Mouse (Mus musculus) erythroblast, embryonic 14.5 days (primary cell): Measurements from ENCODE around the gene Anxa9. TPM values are rescaled to one million over a fixed set of nuclear protein-coding genes. Genes with fewer than 3 reads are reported as not detected.
A peak's percentile ranks its signal among the peaks of the same experiment; 100 is the strongest.

Source experiments
- H3K27me3 ChIP-seq: 2 replicates; pipeline ENCODE4 v1.6.1; 2012; ENCODE audit warnings: inconsistent platforms; ENCODE audit not compliant: control insufficient read depth
- H3K36me3 ChIP-seq: 2 replicates; pipeline ENCODE4 v1.6.1; 2012; ENCODE audit warnings: mild to moderate bottlenecking, inconsistent platforms; ENCODE audit not compliant: control insufficient read depth
- H3K4me1 ChIP-seq: 2 replicates; pipeline ENCODE4 v1.6.1; 2012; ENCODE audit warnings: inconsistent platforms; ENCODE audit not compliant: control insufficient read depth
- H3K4me3 ChIP-seq: replicated peaks from 2 replicates; pipeline ENCODE3; 2012; ENCODE audit warnings: moderate library complexity, mild to moderate bottlenecking, inconsistent platforms
- H3K9me3 ChIP-seq: 2 replicates; pipeline ENCODE4 v1.6.1; 2012; ENCODE audit warnings: low read length, inconsistent platforms, mixed read lengths; ENCODE audit not compliant: control insufficient read depth
- GATA1 ChIP-seq: IDR thresholded peaks from 2 replicates; pipeline ENCODE4 v1.6.1; 2012; ENCODE audit warnings: low read length, inconsistent platforms, mixed read lengths
- TAL1 ChIP-seq: IDR thresholded peaks from 3 replicates; pipeline ENCODE4 v1.6.1; 2012; ENCODE audit warnings: low read length, inconsistent platforms, mixed read lengths
- polyA plus RNA-seq: library from polyadenylated mRNA; stranded (reverse); fragments of >175 nt; gene quantifications from 2 replicates; pipeline ENCODE4 v1.2.3, GENCODE M21; 2012

Gene Anxa9
- polyA plus RNA-seq, 1 experiment: 0.03 TPM

DNA sequence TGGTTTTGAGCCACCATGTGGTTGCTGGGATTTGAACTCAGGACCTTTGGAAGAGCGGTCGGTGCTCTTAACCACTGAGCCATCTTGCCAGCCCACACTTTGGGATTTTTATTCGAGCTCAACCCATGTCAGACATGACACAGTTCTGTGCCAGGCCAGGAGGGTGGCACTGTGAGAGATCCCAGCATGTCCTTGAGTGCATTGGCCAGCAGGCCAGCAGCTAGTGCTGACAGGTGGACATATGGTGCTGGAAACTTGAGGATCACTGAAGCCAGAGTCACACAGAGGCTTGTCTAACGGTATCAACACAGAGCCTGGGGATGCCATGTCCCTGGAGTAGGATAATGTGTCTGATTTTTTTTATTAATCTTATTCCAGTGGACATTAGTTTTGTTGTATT lies 17.6 kb downstream of the Anxa9 start:
- Histone ChIP-seq H3K4me1 (peaks cover 25% of the 10 kb centered on the region), H3K4me3 (no peak overlapping the region), H3K36me3 (peaks cover 75% of the 10 kb centered on the region), H3K9me3 (no peaks in the 10 kb centered on the region), H3K27me3 (no peaks in the 10 kb centered on the region)
- no peak for TF ChIP-seq GATA1
- TF ChIP-seq TAL1: no peak

DNA sequence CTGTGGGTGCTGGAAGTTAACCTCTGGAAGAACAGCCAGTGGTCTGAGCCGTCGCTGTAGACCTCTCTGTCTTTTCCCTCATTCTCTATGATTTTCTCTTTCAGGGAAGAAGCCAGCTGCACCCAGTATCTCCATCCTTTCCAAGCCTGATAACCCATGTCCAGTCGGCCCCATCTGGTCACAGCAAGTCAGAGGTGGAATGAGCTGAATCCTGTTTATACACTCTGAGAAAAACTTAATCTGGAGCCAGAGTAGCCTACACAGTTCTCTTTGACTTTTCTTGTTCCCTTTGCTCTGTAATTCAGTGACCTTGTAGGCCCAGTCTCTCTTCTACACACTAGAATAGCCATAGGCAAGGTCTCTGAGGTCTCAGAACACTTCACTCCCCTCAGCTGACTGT lies 19.4 kb downstream of the Anxa9 start:
- H3K27me3 ChIP-seq: no peaks in the 10 kb centered on the region
- peaks cover 60% of the 10 kb centered on the region for H3K36me3 ChIP-seq
- peaks cover 34% of the 10 kb centered on the region for H3K4me1 ChIP-seq
- no peak for TF ChIP-seq TAL1
- no peak for TF ChIP-seq GATA1
- H3K4me3 ChIP-seq: no peak overlapping the region
- H3K9me3 ChIP-seq: no peaks in the 10 kb centered on the region

DNA sequence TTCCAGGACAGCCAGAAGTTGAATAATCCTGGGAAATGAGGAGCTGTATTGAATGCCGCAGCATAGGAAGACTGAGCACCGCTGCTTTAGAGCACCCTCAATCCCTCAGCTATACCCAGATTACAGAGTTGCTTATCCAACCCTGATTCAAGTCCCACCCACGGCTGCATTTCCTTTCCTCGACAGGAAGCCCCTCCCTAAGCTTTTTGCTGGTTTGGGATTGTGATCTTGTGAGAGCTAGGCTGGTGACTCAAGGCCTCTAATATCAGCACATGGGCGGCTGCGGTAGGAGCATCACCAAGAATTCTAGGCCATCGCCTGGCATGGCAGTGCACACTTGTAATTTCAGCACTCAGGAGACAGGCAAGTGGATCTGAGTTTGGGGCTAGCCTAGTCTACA lies 20.5 kb downstream of the Anxa9 start:
- peaks cover 53% of the 10 kb centered on the region for H3K36me3 ChIP-seq

DNA sequence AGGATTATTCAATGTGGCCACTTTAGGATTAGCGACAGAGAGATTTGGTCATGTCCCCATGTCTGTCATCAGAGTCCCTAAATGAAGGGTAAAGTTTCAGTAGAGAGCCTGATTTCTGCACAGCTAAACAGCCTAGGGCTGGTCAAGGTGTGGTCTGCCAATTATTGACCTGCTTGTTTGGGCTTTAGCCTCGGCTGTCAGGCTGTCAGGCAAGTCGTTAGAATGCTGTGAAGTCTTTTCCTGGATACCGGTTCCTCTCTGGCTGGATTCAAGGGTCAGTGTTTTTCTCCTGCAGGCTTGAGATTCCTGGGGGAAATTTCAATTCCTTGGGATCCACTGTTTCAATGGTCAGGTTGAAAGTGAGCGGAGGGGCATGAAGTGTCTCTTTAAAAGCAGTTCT lies 21.0 kb downstream of the Anxa9 start:
- Histone ChIP-seq H3K36me3 (peaks cover 49% of the 10 kb centered on the region), H3K9me3 (no peaks in the 10 kb centered on the region), H3K4me3 (no peak overlapping the region), H3K27me3 (no peaks in the 10 kb centered on the region), H3K4me1 (peaks cover 47% of the 10 kb centered on the region)
- TF ChIP-seq TAL1 (no peak), GATA1 (no peak)

More for the DNA sequence above, 20.5 kb downstream of the Anxa9 start:
- TF ChIP-seq TAL1 (no peak), GATA1 (no peak)
- Histone ChIP-seq H3K4me3 (no peak overlapping the region), H3K4me1 (peaks cover 42% of the 10 kb centered on the region), H3K9me3 (no peaks in the 10 kb centered on the region), H3K27me3 (no peaks in the 10 kb centered on the region)

DNA sequence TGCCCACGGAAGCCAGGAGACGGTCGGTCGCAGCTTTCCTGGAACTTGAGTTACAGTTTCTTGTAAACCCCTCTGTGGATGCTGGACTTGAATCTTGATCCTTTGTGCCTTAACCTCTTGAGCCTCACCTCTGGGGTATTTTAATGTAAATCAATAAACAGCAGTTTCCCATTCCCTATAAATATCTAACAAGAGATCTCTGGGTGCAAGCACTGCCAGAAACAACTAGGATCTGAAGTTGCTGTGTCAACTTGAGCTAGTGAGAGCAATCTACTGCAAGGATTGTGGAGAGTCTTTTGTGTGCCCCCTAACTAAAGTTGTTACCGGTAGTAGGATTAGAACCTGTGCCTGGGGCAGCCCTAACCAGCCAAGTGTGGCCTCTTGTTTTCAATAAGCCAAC lies 21.6 kb downstream of the Anxa9 start:
- Histone ChIP-seq H3K27me3 (no peaks in the 10 kb centered on the region), H3K36me3 (peaks cover 44% of the 10 kb centered on the region), H3K4me3 (no peak overlapping the region), H3K9me3 (no peaks in the 10 kb centered on the region), H3K4me1 (peaks cover 54% of the 10 kb centered on the region)
- TF ChIP-seq TAL1 (no peak), GATA1 (no peak)

DNA sequence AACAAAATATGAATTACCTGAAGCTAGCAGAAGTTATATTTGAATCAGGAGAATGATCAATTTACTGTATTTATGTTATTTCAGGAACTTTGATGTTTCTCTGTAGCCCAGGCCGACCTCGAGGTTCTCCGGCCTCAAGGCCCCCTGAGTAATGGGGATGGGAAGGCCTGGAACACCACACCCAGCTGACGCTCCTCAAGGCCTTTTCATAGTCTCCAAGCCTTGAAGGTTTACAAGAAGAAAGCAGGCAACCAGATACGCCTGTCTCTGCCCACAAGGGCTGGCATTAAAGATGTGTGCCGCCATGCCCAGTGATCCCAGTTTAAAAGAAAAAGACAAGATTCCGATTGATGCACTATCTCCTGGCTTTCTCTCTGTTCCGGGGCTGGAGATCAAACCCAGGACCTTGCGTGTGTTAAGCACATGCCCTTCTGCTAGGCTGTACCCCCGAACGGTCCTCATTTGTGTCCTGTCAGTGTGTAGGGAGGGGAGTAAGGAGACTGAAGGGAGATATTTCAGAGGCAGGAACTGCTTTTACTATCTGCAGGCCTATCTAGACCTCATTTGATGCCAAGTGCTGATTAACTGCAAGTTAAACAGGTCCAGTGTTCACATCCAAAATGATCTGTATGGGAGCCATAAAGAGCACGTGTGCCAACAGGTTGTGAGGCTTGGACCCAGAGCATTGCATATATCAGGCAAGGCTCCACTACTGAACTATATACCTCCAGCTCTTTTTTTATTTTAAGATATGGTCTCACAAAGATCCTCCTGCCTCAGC lies 22.3 kb downstream of the Anxa9 start:
- peaks cover 57% of the 10 kb centered on the region for H3K4me1 ChIP-seq

DNA sequence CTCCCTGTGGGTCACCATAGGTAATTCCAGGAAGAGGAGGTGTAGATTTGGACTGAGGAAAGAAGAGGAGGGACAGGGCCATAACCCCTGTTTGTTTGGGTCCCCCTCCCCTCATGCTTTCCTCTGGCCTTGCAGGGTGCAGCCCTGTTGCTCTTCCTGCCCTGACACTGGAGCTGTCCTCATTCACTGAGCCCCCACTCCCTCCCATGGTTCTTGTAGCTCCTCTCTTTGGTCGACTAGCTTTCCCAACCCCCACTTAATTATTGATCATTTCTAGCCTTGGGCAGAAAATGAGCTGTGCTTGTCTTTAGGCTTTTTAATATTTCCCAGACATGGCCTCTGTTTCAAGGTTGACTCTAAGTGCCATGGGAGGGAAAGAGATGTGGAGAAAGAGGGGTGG lies 22.9 kb downstream of the Anxa9 start:
- Histone ChIP-seq H3K9me3 (no peaks in the 10 kb centered on the region), H3K27me3 (no peaks in the 10 kb centered on the region), H3K4me1 (peaks cover 63% of the 10 kb centered on the region), H3K36me3 (peaks cover 35% of the 10 kb centered on the region), H3K4me3 (peak overlapping the region; percentile 93)
- no peak for TF ChIP-seq GATA1
- no peak for TF ChIP-seq TAL1

More for the DNA sequence above, 22.3 kb downstream of the Anxa9 start:
- Histone ChIP-seq H3K36me3 (peaks cover 37% of the 10 kb centered on the region), H3K9me3 (no peaks in the 10 kb centered on the region), H3K4me3 (peak overlapping the region; percentile 93), H3K27me3 (no peaks in the 10 kb centered on the region)
- no peak for TF ChIP-seq TAL1
- no peak for TF ChIP-seq GATA1

DNA sequence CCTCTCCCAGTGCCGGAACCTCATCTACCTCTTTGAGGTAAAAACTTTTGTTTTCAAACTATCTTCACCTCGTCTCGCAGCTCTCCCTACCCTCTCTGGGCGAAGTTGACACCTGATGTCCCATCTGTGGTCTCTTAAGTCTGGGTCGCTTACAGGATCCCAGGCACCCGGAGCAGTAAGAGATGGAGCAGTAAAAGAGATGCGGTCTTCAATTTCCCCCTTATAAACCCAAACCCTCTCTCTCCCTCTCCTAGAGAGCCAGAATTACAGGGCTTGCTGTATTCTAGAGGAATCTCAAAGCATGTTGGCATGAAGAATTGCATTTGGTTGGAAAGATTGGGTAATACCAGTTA lies 23.4 kb downstream of the Anxa9 start:
- TF ChIP-seq TAL1: no peak
- TF ChIP-seq GATA1: no peak
- H3K9me3 ChIP-seq: no peaks in the 10 kb centered on the region
- H3K4me1 ChIP-seq: peaks cover 67% of the 10 kb centered on the region

DNA sequence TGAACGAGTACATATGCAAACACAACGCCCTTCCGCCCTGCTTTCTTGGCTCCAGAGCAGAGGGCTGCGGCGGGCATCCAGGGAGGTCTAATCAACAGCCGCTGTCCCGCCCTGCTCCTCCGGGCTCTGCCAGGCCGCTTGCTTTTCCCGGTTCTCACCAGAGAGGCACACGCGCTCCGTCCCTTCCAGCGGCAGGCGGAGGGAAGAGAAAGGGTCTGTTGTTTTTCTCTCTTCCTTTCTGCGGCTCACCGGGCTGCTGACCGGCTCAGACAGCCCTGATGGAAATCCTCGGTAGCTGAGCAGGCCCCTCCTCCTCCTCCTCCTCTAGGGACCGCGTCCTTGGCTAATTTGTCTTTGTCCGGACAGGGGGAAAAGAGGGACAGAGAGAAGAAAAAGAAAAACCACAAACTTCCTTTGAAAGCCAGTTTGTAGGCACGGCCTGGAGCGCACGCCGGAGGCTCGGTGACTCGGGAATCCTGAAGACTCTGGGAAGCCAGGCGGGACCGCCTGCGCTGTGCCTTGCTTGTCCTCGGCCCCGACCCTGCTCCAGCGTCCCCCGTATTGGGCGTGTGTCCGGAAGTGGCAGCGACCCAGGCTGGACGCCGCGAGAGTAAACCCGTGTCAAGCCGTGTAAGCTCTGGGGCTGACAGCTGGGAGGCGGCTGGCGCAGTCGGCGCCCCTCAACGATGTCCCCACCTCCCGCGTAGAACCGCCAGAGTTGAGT lies 23.9 kb downstream of the Anxa9 start:
- peaks cover 31% of the 10 kb centered on the region for H3K36me3 ChIP-seq

More for the DNA sequence above, 23.4 kb downstream of the Anxa9 start:
- Histone ChIP-seq H3K4me3 (peak overlapping the region; percentile 93), H3K36me3 (peaks cover 33% of the 10 kb centered on the region), H3K27me3 (no peaks in the 10 kb centered on the region)

More for the DNA sequence above, 23.9 kb downstream of the Anxa9 start:
- Histone ChIP-seq H3K9me3 (no peaks in the 10 kb centered on the region), H3K4me3 (peak overlapping the region; percentile 93), H3K4me1 (peaks cover 72% of the 10 kb centered on the region), H3K27me3 (no peaks in the 10 kb centered on the region)
- TF ChIP-seq TAL1: no peak
- TF ChIP-seq GATA1: no peak
